13 mouse cellular contexts compared by ENCODE assay signal in genomic region chr13:54475702-54476101, GRCm38 (mm10). TPM values are rescaled to one million over a fixed set of nuclear protein-coding genes. Genes with fewer than 3 reads are reported as not detected.
A peak's percentile ranks its signal among the peaks of the same experiment; 100 is the strongest.
DNase-seq lines count a peak whose midpoint lies in the region; ATAC-seq lines count a peak whose summit lies in the region.
"Had no signal": no experiment of that assay in that cellular context is flagged by ENCODE, and none has a peak within 500 bp of the region (broad histone marks: within the 10 kb centered on the region; RNA-seq: fewer than 3 reads in every experiment).

No protein-coding gene starts in this region.

- DNase-seq in retina, postnatal 1 day, result peak; percentile 15
- DNase-seq in retina, embryonic 14.5 days (ENCODE audit: low spot score), result no peak
- no peak for DNase-seq in frontal cortex, postnatal 14 days (ENCODE audit: low spot score in 2 of 2)
- no peak for DNase-seq in right cerebral cortex, postnatal 4 days
- no peak for DNase-seq in right cerebral cortex, postnatal 36 days (ENCODE audit: low spot score in 2 of 2)
- DNase-seq: cerebellum, adult 2 months; gastrocnemius, postnatal 36 days; kidney, postnatal 4 days; right cerebral cortex, postnatal 25 days; thymus, postnatal 4 days had no signal

- peak; percentile 99 for ATAC-seq in common myeloid progenitor, adult 5-6 weeks (replicated peaks; ENCODE audit: low read depth, poor library complexity, severe bottlenecking)
- peak; percentile 94 for ATAC-seq in monocyte, adult 5-6 weeks (replicated peaks; ENCODE audit: insufficient number of reproducible peaks, low FRiP score, low TSS enrichment, poor library complexity, severe bottlenecking)
- ATAC-seq: hindbrain, postnatal 0 days had no signal

RNA-seq across cellular contexts. Expression of gene Thoc3, which starts 7.1 kb away (rescaled TPM):
- total RNA-seq in common myeloid progenitor, adult 5-6 weeks (2017), result 40.0 and 46.4 TPM in 2 replicates
- 19.8 to 26.8 TPM (median 22.8 TPM) in 3 replicates for total RNA-seq in monocyte, adult 5-6 weeks (2017)

RNA-seq across cellular contexts. Expression of gene Simc1, which starts 27.9 kb away (rescaled TPM):
- total RNA-seq in common myeloid progenitor, adult 5-6 weeks (2017), result 9.1 and 12.7 TPM in 2 replicates
- total RNA-seq in monocyte, adult 5-6 weeks (2017), result 12.8 to 21.2 TPM (median 19.7 TPM) in 3 replicates
